Mouse (Mus musculus) liver, embryonic 11.5 days (tissue): ENCODE data around the gene Tmem179b. TPM values are rescaled to one million over a fixed set of nuclear protein-coding genes. Genes with fewer than 3 reads are reported as not detected.

Experiments used
- ATAC-seq: fragments of 200-750 bp; cut with Nextera tagmentation; replicated peaks from 2 replicates; pipeline ENCODE4 v1.8.0; 2017; ENCODE audit warnings: moderate number of reproducible peaks, mild to moderate bottlenecking, moderate TSS enrichment, moderate library complexity; ENCODE audit not compliant: low FRiP score
- DNase-seq: peaks from one replicate; pipeline ENCODE4 v3.0.0-alpha.2; 2017; ENCODE audit warnings: low spot score
- H3K27ac ChIP-seq: fragments of 300-500 bp; sonication (generic); 2 replicates; pipeline ENCODE4 v1.5.1; 2014; ENCODE audit warnings: mild to moderate bottlenecking, low read depth, low read length, control low read depth
- H3K27me3 ChIP-seq: fragments of 300-500 bp; sonication (generic); replicated peaks from 2 replicates; pipeline ENCODE4 v1.6.1; 2014; ENCODE audit warnings: low read length, mixed read lengths; ENCODE audit not compliant: control insufficient read depth, insufficient read depth
- H3K36me3 ChIP-seq: fragments of 300-500 bp; sonication (generic); 2 replicates; pipeline ENCODE4 v1.6.1; 2014; ENCODE audit warnings: mild to moderate bottlenecking, low read length, moderate library complexity, mixed read lengths; ENCODE audit not compliant: control insufficient read depth, insufficient read depth
- H3K4me1 ChIP-seq: fragments of 300-500 bp; sonication (generic); replicated peaks from 2 replicates; pipeline ENCODE4 v1.6.1; 2014; ENCODE audit warnings: low read length, mixed read lengths; ENCODE audit not compliant: control insufficient read depth, insufficient read depth
- H3K4me2 ChIP-seq: fragments of 300-500 bp; sonication (generic); 2 replicates; pipeline ENCODE4 v1.6.1; 2014; ENCODE audit warnings: mild to moderate bottlenecking, control low read depth, moderate library complexity
- H3K4me3 ChIP-seq: fragments of 300-500 bp; sonication (generic); 2 replicates; pipeline ENCODE4 v1.5.1; 2014; ENCODE audit warnings: low read depth, low read length, control low read depth
- H3K9ac ChIP-seq: fragments of 300-500 bp; sonication (generic); 2 replicates; pipeline ENCODE4 v1.6.1; 2014; ENCODE audit warnings: low read depth, low read length, control low read depth
- H3K9me3 ChIP-seq: fragments of 300-500 bp; sonication (generic); 2 replicates; pipeline ENCODE4 v1.6.1; 2016; ENCODE audit warnings: low read length, inconsistent platforms, mixed read lengths; ENCODE audit not compliant: control insufficient read depth
- WGBS: fragments of 180-500 bp; shearing (Covaris S2); extraction: QIAGEN DNeasy Blood & Tissue Kit; methylation state at CpG from one replicate; pipeline ENCODE4 v1.1.7; 2014; 5-methylcytosine and 5-hydroxymethylcytosine counted together
- polyA plus RNA-seq: library from polyadenylated mRNA; unstranded; fragments of >200 nt; fragmentation: Nextera tagmentation; extraction: Ambion mirVana; gene quantifications from 2 replicates; pipeline ENCODE4 v1.2.1, GENCODE M21; 2014

Gene Tmem179b
- polyA plus RNA-seq, 1 experiment from 2014 or later = 119 TPM

DNA sequence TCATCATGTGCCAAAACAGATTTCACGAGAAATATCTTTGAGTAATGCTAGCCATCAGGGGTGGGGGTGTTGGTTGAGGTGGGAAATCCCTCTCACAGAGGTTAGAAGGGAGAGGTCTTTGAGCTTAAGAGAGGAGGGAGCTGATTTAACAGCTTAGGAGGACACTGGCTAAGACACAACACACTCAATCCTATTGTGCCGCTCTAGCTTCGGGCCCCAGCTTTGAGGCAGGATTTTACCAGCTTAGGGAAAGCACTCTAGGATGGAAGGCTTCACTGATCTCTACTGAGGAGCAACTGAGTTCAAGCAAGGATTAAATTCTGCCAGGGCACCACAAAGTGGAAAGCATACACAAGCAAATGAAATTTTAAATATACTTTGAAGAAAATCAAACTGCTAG is 42.7 kb upstream of the Tmem179b start:
- no peak for DNase-seq

GRCm38 (mm10) chr19:8815812-8816211 is 41.5 kb upstream of the Tmem179b start:
- DNase-seq = no peak
- Histone ChIP-seq H3K4me1 (peaks cover 9% of the 10 kb centered on the region), H3K4me2 (no peak overlapping the region), H3K27ac (no peak overlapping the region), H3K4me3 (no peak overlapping the region), H3K36me3 (peaks cover 40% of the 10 kb centered on the region), H3K27me3 (no peaks in the 10 kb centered on the region), H3K9ac (no peak overlapping the region), H3K9me3 (no peaks in the 10 kb centered on the region)
- no peak for ATAC-seq
- WGBS = 86% methylated on average over 11 of the region's 11 CpGs

More for the DNA sequence above, 42.7 kb upstream of the Tmem179b start:
- peaks cover 33% of the 10 kb centered on the region; the same call in 1 of the 2 replicates for H3K36me3 ChIP-seq
- H3K27ac ChIP-seq = no peak overlapping the region
- peak overlapping the region; percentile 93 for H3K4me2 ChIP-seq
- WGBS = 83% methylated on average over 3 of the region's 3 CpGs
- ATAC-seq = no peak
- H3K27me3 ChIP-seq = no peaks in the 10 kb centered on the region
- no peak overlapping the region for H3K4me3 ChIP-seq
- H3K9ac ChIP-seq = no peak overlapping the region
- no peaks in the 10 kb centered on the region for H3K9me3 ChIP-seq
- H3K4me1 ChIP-seq = peaks cover 9% of the 10 kb centered on the region

- Histone ChIP-seq H3K4me3 (no peak overlapping the region), H3K4me2 (no peak overlapping the region)
Measured at GRCm38 (mm10) chr19:8806810-8807209, 32.5 kb upstream of the Tmem179b start.

DNA sequence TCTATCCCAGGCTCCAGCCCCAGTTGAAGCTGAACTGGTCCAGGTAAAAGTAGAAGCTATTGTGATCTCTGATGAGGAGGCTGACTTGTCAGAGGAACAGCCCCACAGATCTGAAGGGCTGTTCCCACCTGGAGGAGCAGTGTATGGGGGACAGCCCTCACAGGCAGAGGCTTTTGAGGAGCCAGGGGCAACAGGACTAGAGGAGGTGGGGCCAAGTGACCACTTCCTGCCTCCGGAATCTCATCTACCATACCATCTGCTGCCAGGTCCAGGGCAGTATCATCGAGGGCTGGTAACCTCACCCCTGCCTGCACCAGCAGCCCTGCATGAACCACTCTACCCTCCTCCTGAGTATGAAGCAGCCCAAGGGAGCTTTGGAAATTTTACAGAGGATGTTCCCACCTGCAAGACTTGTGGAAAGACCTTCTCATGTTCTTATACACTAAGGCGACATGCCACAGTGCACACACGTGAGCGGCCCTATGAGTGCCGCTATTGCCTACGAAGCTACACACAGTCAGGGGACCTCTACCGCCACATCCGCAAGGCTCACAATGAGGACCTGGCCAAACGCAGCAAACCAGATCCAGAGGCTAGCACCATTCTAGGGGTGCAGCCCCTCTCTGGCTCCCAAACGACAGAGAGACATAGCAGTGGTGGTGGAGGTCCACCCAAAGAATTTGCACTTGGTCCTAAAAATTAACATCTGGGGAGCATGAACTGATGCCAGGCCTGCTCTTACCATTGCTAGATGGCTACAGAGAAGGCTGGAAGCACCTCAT is 29.8 kb upstream of the Tmem179b start:
- no peak for ATAC-seq
- H3K27ac ChIP-seq = no peak overlapping the region
- H3K4me2 ChIP-seq = peak overlapping the region; percentile 33
- peaks cover 18% of the 10 kb centered on the region for H3K4me1 ChIP-seq
- H3K4me3 ChIP-seq = peak overlapping the region; percentile 59; the same call in 1 of the 2 replicates
- peaks cover 13% of the 10 kb centered on the region; the same call in 1 of the 2 replicates for H3K36me3 ChIP-seq
- H3K9ac ChIP-seq = no peak overlapping the region
- no peaks in the 10 kb centered on the region for H3K9me3 ChIP-seq
- DNase-seq = no peak
- no peaks in the 10 kb centered on the region for H3K27me3 ChIP-seq
- 73% methylated on average over 11 of the region's 11 CpGs for WGBS

More at GRCm38 (mm10) chr19:8806810-8807209, 32.5 kb upstream of the Tmem179b start:
- peaks cover 30% of the 10 kb centered on the region for H3K36me3 ChIP-seq
- no peaks in the 10 kb centered on the region for H3K9me3 ChIP-seq
- H3K4me1 ChIP-seq = peaks cover 18% of the 10 kb centered on the region
- no peak for DNase-seq
- 0 out of 2 replicates have a peak overlapping the region, but pooled peaks have one; percentile 2 for H3K9ac ChIP-seq
- H3K27me3 ChIP-seq = no peaks in the 10 kb centered on the region
- whole genome bisulfite sequencing = 84% methylated on average over 5 of the region's 5 CpGs
- ATAC-seq = no peak
- no peak overlapping the region for H3K27ac ChIP-seq

GRCm38 (mm10) chr19:8803204-8803780 is 29.0 kb upstream of the Tmem179b start:
- ATAC-seq (no peak), DNase-seq (no peak)
- Histone ChIP-seq H3K9me3 (no peaks in the 10 kb centered on the region), H3K9ac (peak overlapping the region; percentile 44), H3K36me3 (peaks cover 10% of the 10 kb centered on the region; the same call in 1 of the 2 replicates), H3K27ac (peak overlapping the region; percentile 56), H3K27me3 (no peaks in the 10 kb centered on the region), H3K4me3 (peak overlapping the region; percentile 59), H3K4me2 (peak overlapping the region; percentile 66), H3K4me1 (peaks cover 18% of the 10 kb centered on the region)
- 76% methylated on average over 9 of the region's 9 CpGs for WGBS

GRCm38 (mm10) chr19:8802130-8802821 is 28.0 kb upstream of the Tmem179b start, which contains the start of gene Zbtb3:
Gene Zbtb3 (plus strand): TSS chr19:8802555.
- no peaks in the 10 kb centered on the region for H3K27me3 ChIP-seq
- peak; percentile 94 for ATAC-seq
- under 1% methylated on average over 30 of the region's 30 CpGs for WGBS

GRCm38 (mm10) chr19:8798947-8799315 is 24.7 kb upstream of the Tmem179b start:
- no peak for DNase-seq
- Histone ChIP-seq H3K9me3 (no peaks in the 10 kb centered on the region), H3K4me3 (peak overlapping the region; percentile 80; the same call in 1 of the 2 replicates), H3K27me3 (no peaks in the 10 kb centered on the region), H3K9ac (no peak overlapping the region), H3K4me1 (peaks cover 14% of the 10 kb centered on the region), H3K27ac (no peak overlapping the region), H3K4me2 (peak overlapping the region; percentile 75), H3K36me3 (peaks cover 14% of the 10 kb centered on the region)
- no peak for ATAC-seq

More at GRCm38 (mm10) chr19:8802130-8802821, 28.0 kb upstream of the Tmem179b start, which contains the start of gene Zbtb3:
- H3K9ac ChIP-seq = peak within 1 kb of the TSS; percentile 59
- peak within 1 kb of the TSS; percentile 66 for H3K4me2 ChIP-seq
- no peaks in the 10 kb centered on the region for H3K9me3 ChIP-seq
- H3K36me3 ChIP-seq = peaks cover 9% of the 10 kb centered on the region; the same call in 1 of the 2 replicates
- peak within 1 kb of the TSS; percentile 59 for H3K4me3 ChIP-seq
- H3K27ac ChIP-seq = peak within 1 kb of the TSS; percentile 56
- H3K4me1 ChIP-seq = peaks cover 18% of the 10 kb centered on the region
- DNase-seq = peak; percentile 93

GRCm38 (mm10) chr19:8798264-8798946 is 24.1 kb upstream of the Tmem179b start, which contains the start of gene Polr2g:
Gene Polr2g (minus strand): TSS chr19:8798577.
- Histone ChIP-seq H3K4me3 (peak within 1 kb of the TSS; percentile 80), H3K9me3 (no peaks in the 10 kb centered on the region), H3K27me3 (no peaks in the 10 kb centered on the region), H3K27ac (peak within 1 kb of the TSS; percentile 66), H3K9ac (peak within 1 kb of the TSS; percentile 80), H3K36me3 (peaks cover 18% of the 10 kb centered on the region), H3K4me1 (peaks cover 10% of the 10 kb centered on the region), H3K4me2 (peak within 1 kb of the TSS; percentile 75)
- WGBS = 1% methylated on average over 25 of the region's 25 CpGs
- DNase-seq (peak; percentile 84), ATAC-seq (peak; percentile 71)
